Mouse (Mus musculus): ENCODE data around the gene Nt5dc3.

GRCm38 (mm10) chr10:86735036-86735435 is 43.8 kb upstream of the Nt5dc3 start:
- TF ChIP-seq POLR2A (IDR thresholded peaks at IDR 0.05; ENCODE audit: borderline replicate concordance, extremely low read depth, insufficient read depth, insufficient read length, poor library complexity, severe bottlenecking), result no peak
- no peak for TF ChIP-seq CTCF (IDR thresholded peaks at IDR 0.05; ENCODE audit: borderline replicate concordance, extremely low read depth, insufficient read depth, insufficient read length)
